Mouse (Mus musculus): Measurements from ENCODE around the gene Cldnd1.

- TF ChIP-seq CTCF (conservative IDR thresholded peaks at IDR 0.05; ENCODE audit: insufficient read depth, insufficient read length, low read depth, low read length) (no peak), POLR2A (IDR thresholded peaks at IDR 0.05; ENCODE audit: low read depth, low read length) (no peak)
Observed at GRCm38 (mm10) chr16:58703382-58704124, 24.2 kb upstream of the Cldnd1 start.
